Mouse (Mus musculus) heart, adult 9 months (tissue): ENCODE measurements around the gene Mgarp.

Experiments
- DNase-seq, 2 experiments: peaks; one replicate each; pipeline ENCODE4 v3.0.0; 2022; ENCODE audit warnings: low spot score in 2 of 2

Gene Mgarp

GRCm38 (mm10) chr3:51340552-51341267, 55.8 kb downstream of the Mgarp start, which contains the start of gene Elf2:
Elf2 (minus strand) TSS chr3:51340663.
- DNase-seq: peak; percentile 88 to 89

- DNase-seq: peak in 1 of 2 experiments; percentile 27
Measured at GRCm38 (mm10) chr3:51339734-51340551, 56.6 kb downstream of the Mgarp start.

- no peak for DNase-seq
Measured at GRCm38 (mm10) chr3:51339378-51339733, 57.2 kb downstream of the Mgarp start.
